Mouse (Mus musculus) kidney, embryonic 15.5 days (tissue): ENCODE data around the gene Lgr5. TPM values are rescaled to one million over a fixed set of nuclear protein-coding genes. Genes with fewer than 3 reads are reported as not detected.

Source experiments
- ATAC-seq: fragments of 200-750 bp; cut with Nextera tagmentation; replicated peaks from 2 replicates; pipeline ENCODE4 v1.8.0; 2017; ENCODE audit warnings: moderate TSS enrichment; ENCODE audit not compliant: low FRiP score
- H3K27ac ChIP-seq: fragments of 300-500 bp; sonication (generic); 2 replicates; pipeline ENCODE4 v1.5.1; 2015; ENCODE audit warnings: mild to moderate bottlenecking, inconsistent platforms
- H3K27me3 ChIP-seq: fragments of 300-500 bp; sonication (generic); 2 replicates; pipeline ENCODE4 v1.6.1; 2015; ENCODE audit warnings: inconsistent platforms
- H3K36me3 ChIP-seq: fragments of 300-500 bp; sonication (generic); 2 replicates; pipeline ENCODE4 v1.6.1; 2015; ENCODE audit warnings: inconsistent platforms
- H3K4me1 ChIP-seq: fragments of 300-500 bp; sonication (generic); 2 replicates; pipeline ENCODE4 v1.6.1; 2015; ENCODE audit warnings: inconsistent platforms
- H3K4me2 ChIP-seq: fragments of 300-500 bp; sonication (generic); 2 replicates; pipeline ENCODE4 v1.6.1; 2015; ENCODE audit warnings: moderate library complexity, mild to moderate bottlenecking, inconsistent platforms
- H3K4me3 ChIP-seq: fragments of 300-500 bp; sonication (generic); replicated peaks from 2 replicates; pipeline ENCODE4 v1.5.1; 2015; ENCODE audit warnings: mild to moderate bottlenecking, inconsistent platforms
- H3K9ac ChIP-seq: fragments of 300-500 bp; sonication (generic); 2 replicates; pipeline ENCODE4 v1.6.1; 2015; ENCODE audit warnings: mild to moderate bottlenecking, inconsistent platforms
- H3K9me3 ChIP-seq: fragments of 300-500 bp; sonication (generic); replicated peaks from 2 replicates; pipeline ENCODE4 v1.6.1; 2016; ENCODE audit warnings: inconsistent platforms
- WGBS: fragments of 180-500 bp; shearing (Covaris S2); methylation state at CpG from one replicate; pipeline ENCODE4 v1.1.7; 2015; ENCODE audit warnings: mixed read lengths; 5-methylcytosine and 5-hydroxymethylcytosine counted together
- polyA plus RNA-seq: library from polyadenylated mRNA; unstranded; fragments of >200 nt; fragmentation: Nextera tagmentation; extraction: Ambion mirVana; gene quantifications from 2 replicates; pipeline ENCODE4 v1.2.1, GENCODE M21; 2015

Lgr5 gene
- polyA plus RNA-seq, 1 experiment from 2014 or later: 6.9 TPM

- H3K4me3 ChIP-seq: no peak within 1 kb of the TSS
- no peak within 1 kb of the TSS for H3K9ac ChIP-seq
- ATAC-seq: peak; percentile 55; the same call in 1 of the 2 replicates
- no peak within 1 kb of the TSS for H3K4me2 ChIP-seq
- peaks cover 13% of the 10 kb centered on the region; the same call in 1 of the 2 replicates for H3K4me1 ChIP-seq
- WGBS: 63% methylated on average over 15 of the region's 15 CpGs
- no peak within 1 kb of the TSS for H3K27ac ChIP-seq
- no peaks in the 10 kb centered on the region for H3K36me3 ChIP-seq
- no peaks in the 10 kb centered on the region for H3K27me3 ChIP-seq
- H3K9me3 ChIP-seq: no peaks in the 10 kb centered on the region
These were observed 17.7 kb downstream of the Lgr5 start, which contains the start of gene A930009A15Rik for GRCm38 (mm10) chr10:115569712-115570491. Gene A930009A15Rik (plus strand): TSS chr10:115569986.

- Histone ChIP-seq H3K36me3 (no peaks in the 10 kb centered on the region), H3K9me3 (no peaks in the 10 kb centered on the region), H3K9ac (no peak overlapping the region), H3K27ac (no peak overlapping the region), H3K4me3 (no peak overlapping the region), H3K4me2 (no peak overlapping the region), H3K27me3 (no peaks in the 10 kb centered on the region), H3K4me1 (no peaks in the 10 kb centered on the region)
- 79% methylated on average over 5 of the region's 5 CpGs for WGBS
- ATAC-seq: no peak
These were observed 23.6 kb downstream of the Lgr5 start for GRCm38 (mm10) chr10:115563961-115564360.

- no peaks in the 10 kb centered on the region for H3K9me3 ChIP-seq
- H3K27ac ChIP-seq: no peak overlapping the region
- no peaks in the 10 kb centered on the region for H3K36me3 ChIP-seq
- 87% methylated on average over 4 of the region's 4 CpGs for WGBS
- H3K4me2 ChIP-seq: no peak overlapping the region
- H3K9ac ChIP-seq: no peak overlapping the region
- no peaks in the 10 kb centered on the region for H3K27me3 ChIP-seq
- no peak for ATAC-seq
- H3K4me1 ChIP-seq: no peaks in the 10 kb centered on the region
- H3K4me3 ChIP-seq: no peak overlapping the region
These were observed 24.5 kb downstream of the Lgr5 start for GRCm38 (mm10) chr10:115562911-115563686.

GRCm38 (mm10) chr10:115561136-115561880 lies 26.3 kb downstream of the Lgr5 start:
- Histone ChIP-seq H3K4me1 (peaks cover 9% of the 10 kb centered on the region), H3K9me3 (no peaks in the 10 kb centered on the region), H3K4me3 (no peak overlapping the region), H3K4me2 (no peak overlapping the region), H3K27me3 (no peaks in the 10 kb centered on the region), H3K27ac (no peak overlapping the region), H3K36me3 (no peaks in the 10 kb centered on the region), H3K9ac (no peak overlapping the region)
- no peak for ATAC-seq
- 74% methylated on average over 12 of the region's 12 CpGs for WGBS

- WGBS: 24% methylated on average over 12 of the region's 12 CpGs
- Histone ChIP-seq H3K27ac (no peak overlapping the region), H3K36me3 (no peaks in the 10 kb centered on the region), H3K4me2 (peak overlapping the region; percentile 41), H3K9ac (no peak overlapping the region), H3K4me3 (no peak overlapping the region), H3K4me1 (peaks cover 9% of the 10 kb centered on the region), H3K9me3 (no peaks in the 10 kb centered on the region), H3K27me3 (no peaks in the 10 kb centered on the region)
- ATAC-seq: peak; percentile 70
These were observed 30.8 kb downstream of the Lgr5 start for GRCm38 (mm10) chr10:115556738-115557242.

GRCm38 (mm10) chr10:115555191-115555765 lies 32.3 kb downstream of the Lgr5 start:
- H3K27ac ChIP-seq: no peak overlapping the region
- H3K9me3 ChIP-seq: no peaks in the 10 kb centered on the region
- no peak overlapping the region for H3K9ac ChIP-seq
- H3K4me3 ChIP-seq: no peak overlapping the region
- H3K4me1 ChIP-seq: peaks cover 9% of the 10 kb centered on the region
- WGBS: 48% methylated on average over 2 of the region's 2 CpGs
- H3K27me3 ChIP-seq: no peaks in the 10 kb centered on the region
- ATAC-seq: no peak
- H3K4me2 ChIP-seq: no peak overlapping the region
- no peaks in the 10 kb centered on the region for H3K36me3 ChIP-seq

- no peaks in the 10 kb centered on the region for H3K27me3 ChIP-seq
- no peak for ATAC-seq
- no peaks in the 10 kb centered on the region for H3K9me3 ChIP-seq
- 78% methylated on average over 11 of the region's 11 CpGs for WGBS
- no peak overlapping the region for H3K4me2 ChIP-seq
- H3K4me1 ChIP-seq: peaks cover 9% of the 10 kb centered on the region
- H3K9ac ChIP-seq: no peak overlapping the region
- no peak overlapping the region for H3K4me3 ChIP-seq
- H3K27ac ChIP-seq: no peak overlapping the region
- no peaks in the 10 kb centered on the region for H3K36me3 ChIP-seq
These were observed 34.0 kb downstream of the Lgr5 start for GRCm38 (mm10) chr10:115553352-115554113.

GRCm38 (mm10) chr10:115551069-115551468 lies 36.5 kb downstream of the Lgr5 start:
- Histone ChIP-seq H3K4me2 (no peak overlapping the region), H3K4me1 (no peaks in the 10 kb centered on the region), H3K36me3 (no peaks in the 10 kb centered on the region), H3K27ac (no peak overlapping the region), H3K27me3 (no peaks in the 10 kb centered on the region), H3K9me3 (no peaks in the 10 kb centered on the region), H3K4me3 (no peak overlapping the region), H3K9ac (no peak overlapping the region)
- 76% methylated on average over 3 of the region's 3 CpGs for WGBS
- no peak for ATAC-seq

GRCm38 (mm10) chr10:115550253-115550652 lies 37.3 kb downstream of the Lgr5 start:
- Histone ChIP-seq H3K4me3 (no peak overlapping the region), H3K4me2 (no peak overlapping the region), H3K36me3 (no peaks in the 10 kb centered on the region), H3K4me1 (no peaks in the 10 kb centered on the region), H3K27ac (no peak overlapping the region), H3K27me3 (no peaks in the 10 kb centered on the region), H3K9me3 (no peaks in the 10 kb centered on the region), H3K9ac (no peak overlapping the region)
- 46% methylated on average over 7 of the region's 7 CpGs for WGBS
- ATAC-seq: peak; percentile 89

GRCm38 (mm10) chr10:115542917-115543316 lies 44.7 kb downstream of the Lgr5 start:
- no peaks in the 10 kb centered on the region for H3K27me3 ChIP-seq
- ATAC-seq: no peak
- H3K4me3 ChIP-seq: no peak overlapping the region
- 78% methylated on average over 6 of the region's 6 CpGs for WGBS
- H3K4me1 ChIP-seq: no peaks in the 10 kb centered on the region
- H3K36me3 ChIP-seq: no peaks in the 10 kb centered on the region
- no peak overlapping the region for H3K27ac ChIP-seq
- H3K9me3 ChIP-seq: no peaks in the 10 kb centered on the region
- no peak overlapping the region for H3K9ac ChIP-seq
- no peak overlapping the region for H3K4me2 ChIP-seq

GRCm38 (mm10) chr10:115530746-115531145 lies 56.8 kb downstream of the Lgr5 start:
- Histone ChIP-seq H3K9ac (no peak overlapping the region), H3K4me1 (no peaks in the 10 kb centered on the region), H3K9me3 (no peaks in the 10 kb centered on the region), H3K4me2 (no peak overlapping the region), H3K27ac (no peak overlapping the region), H3K27me3 (no peaks in the 10 kb centered on the region), H3K4me3 (no peak overlapping the region), H3K36me3 (no peaks in the 10 kb centered on the region)
- no peak for ATAC-seq
- WGBS: 60% methylated on average over 2 of the region's 2 CpGs
